Mouse (Mus musculus) neural tube, embryonic 12.5 days (tissue): ENCODE data around the gene Islr. TPM values are rescaled to one million over a fixed set of nuclear protein-coding genes. Genes with fewer than 3 reads are reported as not detected.
"Not testable (repeated sequence)": the region's sequence is repeated elsewhere in the genome, so short reads cannot be mapped to it uniquely, and the experiment has no call there.

Experiments used
- ATAC-seq: fragments of 200-750 bp; cut with Nextera tagmentation; 2 replicates; pipeline ENCODE4 v1.8.0; 2017; ENCODE audit warnings: low read depth, mild to moderate bottlenecking, moderate TSS enrichment, moderate library complexity; ENCODE audit not compliant: low FRiP score
- H3K27ac ChIP-seq: fragments of 300-500 bp; sonication (generic); 2 replicates; pipeline ENCODE4 v1.5.1; 2016
- H3K27me3 ChIP-seq: fragments of 300-500 bp; sonication (generic); replicated peaks from 2 replicates; pipeline ENCODE4 v1.6.1; 2016; ENCODE audit warnings: mild to moderate bottlenecking
- H3K36me3 ChIP-seq: fragments of 300-500 bp; sonication (generic); 2 replicates; pipeline ENCODE4 v1.6.1; 2016; ENCODE audit warnings: mild to moderate bottlenecking
- H3K4me1 ChIP-seq: fragments of 300-500 bp; sonication (generic); 2 replicates; pipeline ENCODE4 v1.6.1; 2016
- H3K4me2 ChIP-seq: fragments of 300-500 bp; sonication (generic); replicated peaks from 2 replicates; pipeline ENCODE4 v1.6.1; 2016; ENCODE audit warnings: mild to moderate bottlenecking
- H3K4me3 ChIP-seq: fragments of 300-500 bp; sonication (generic); 2 replicates; pipeline ENCODE4 v1.5.1; 2016
- H3K9ac ChIP-seq: fragments of 300-500 bp; sonication (generic); 2 replicates; pipeline ENCODE4 v1.6.1; 2016; ENCODE audit warnings: mild to moderate bottlenecking
- H3K9me3 ChIP-seq: fragments of 300-500 bp; sonication (generic); 2 replicates; pipeline ENCODE4 v1.6.1; 2016; ENCODE audit warnings: mild to moderate bottlenecking
- WGBS: fragments of 180-500 bp; shearing (Covaris S2); methylation state at CpG from one replicate; pipeline ENCODE4 v1.1.7; 2016; 5-methylcytosine and 5-hydroxymethylcytosine counted together
- polyA plus RNA-seq: library from polyadenylated mRNA; unstranded; fragments of >200 nt; fragmentation: Nextera tagmentation; extraction: Ambion mirVana; gene quantifications from 2 replicates; pipeline ENCODE4 v1.2.1, GENCODE M21; 2016

Gene Islr
- polyA plus RNA-seq, result 48.7 and 51.6 TPM in 2 replicates

DNA sequence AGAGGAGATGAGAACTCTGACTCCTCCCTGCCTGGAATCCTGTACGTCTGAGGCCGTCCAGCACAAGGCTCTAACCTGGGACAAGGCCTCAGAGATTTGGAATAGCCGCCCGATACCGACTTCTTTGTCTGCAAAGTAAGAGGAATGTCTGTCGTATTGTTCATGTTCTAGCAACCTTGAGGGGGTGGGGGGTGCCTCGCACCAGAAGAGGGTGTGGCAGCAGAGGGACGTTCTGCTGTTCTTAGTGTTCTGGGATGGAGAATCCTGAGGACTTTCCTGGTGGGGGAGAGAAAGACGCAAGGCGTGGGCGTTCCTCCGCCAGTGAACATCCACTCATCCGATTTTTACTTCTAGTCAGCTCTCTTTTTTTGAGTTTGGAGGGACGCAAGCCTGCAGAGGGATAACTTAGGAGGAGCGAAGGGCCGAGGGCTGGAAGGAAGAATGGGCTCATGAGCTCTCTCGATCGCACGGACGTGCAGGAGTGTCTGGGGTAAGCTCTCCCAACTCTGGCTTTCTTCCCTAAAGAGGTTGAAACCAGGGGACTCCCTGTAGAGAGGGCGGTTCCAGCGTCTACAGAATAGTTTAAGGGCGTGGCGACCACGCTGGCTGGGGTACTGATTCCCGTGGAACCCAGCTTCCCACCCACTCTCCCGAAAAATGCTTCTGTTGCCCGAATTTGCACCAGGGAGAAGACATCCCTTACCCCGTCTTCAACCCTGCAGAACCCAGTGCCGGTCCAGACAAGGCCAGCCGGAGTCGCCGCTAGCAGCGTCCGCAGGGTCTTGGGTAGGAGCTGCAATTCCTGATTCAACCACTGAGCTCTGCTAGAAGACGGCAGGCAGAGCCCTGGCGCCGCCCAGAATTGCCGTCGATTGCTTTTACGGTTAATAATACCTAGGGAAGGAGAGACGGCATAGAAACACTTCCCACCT, at the start of gene Islr, which contains the start of gene Islr2:
TSS of gene Islr (minus strand) at position 791 of the 932 bp plus-strand sequence.
TSS of gene Islr2 (minus strand) at position 804 of the 932 bp plus-strand sequence.
- H3K4me1 ChIP-seq, result peaks cover 23% of the 10 kb centered on the region
- H3K4me2 ChIP-seq, result peak within 1 kb of the TSS; percentile 57
- no peaks in the 10 kb centered on the region for H3K9me3 ChIP-seq

DNA sequence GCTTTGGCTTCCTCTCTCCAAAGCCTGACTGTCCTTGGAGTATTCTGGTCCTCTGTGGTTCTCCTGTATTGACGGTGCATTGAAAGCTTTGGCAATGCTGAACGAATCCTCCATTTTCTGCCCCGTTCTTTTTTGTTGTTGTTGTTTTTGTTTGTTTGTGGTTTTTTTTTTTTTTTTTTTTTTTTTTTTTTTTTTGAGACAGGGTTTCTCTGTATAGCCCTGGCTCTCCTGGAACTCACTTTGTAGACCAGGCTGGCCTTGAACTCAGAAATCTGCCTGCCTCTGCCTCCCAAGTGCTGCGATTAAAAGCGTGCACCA, 49.7 kb upstream of the Islr start:
- H3K4me3 ChIP-seq, result peak overlapping the region; percentile 78
- H3K4me1 ChIP-seq, ATAC-seq, H3K27ac ChIP-seq, H3K9me3 ChIP-seq, H3K27me3 ChIP-seq: not testable (repeated sequence)
- WGBS, result 76% methylated on average over 5 of the region's 5 CpGs
- peak overlapping the region; percentile 66 for H3K4me2 ChIP-seq
- peaks cover 29% of the 10 kb centered on the region for H3K36me3 ChIP-seq
- H3K9ac ChIP-seq, result peak overlapping the region; percentile 79

More for the DNA sequence above, at the start of gene Islr, which contains the start of gene Islr2:
- Histone ChIP-seq H3K9ac (peak within 1 kb of the TSS; percentile 36), H3K27me3 (peaks cover 52% of the 10 kb centered on the region), H3K27ac (no peak within 1 kb of the TSS), H3K4me3 (peak within 1 kb of the TSS; percentile 24), H3K36me3 (no peaks in the 10 kb centered on the region)
- WGBS, result under 1% methylated on average over 42 of the region's 42 CpGs
- peak; percentile 72 for ATAC-seq

DNA sequence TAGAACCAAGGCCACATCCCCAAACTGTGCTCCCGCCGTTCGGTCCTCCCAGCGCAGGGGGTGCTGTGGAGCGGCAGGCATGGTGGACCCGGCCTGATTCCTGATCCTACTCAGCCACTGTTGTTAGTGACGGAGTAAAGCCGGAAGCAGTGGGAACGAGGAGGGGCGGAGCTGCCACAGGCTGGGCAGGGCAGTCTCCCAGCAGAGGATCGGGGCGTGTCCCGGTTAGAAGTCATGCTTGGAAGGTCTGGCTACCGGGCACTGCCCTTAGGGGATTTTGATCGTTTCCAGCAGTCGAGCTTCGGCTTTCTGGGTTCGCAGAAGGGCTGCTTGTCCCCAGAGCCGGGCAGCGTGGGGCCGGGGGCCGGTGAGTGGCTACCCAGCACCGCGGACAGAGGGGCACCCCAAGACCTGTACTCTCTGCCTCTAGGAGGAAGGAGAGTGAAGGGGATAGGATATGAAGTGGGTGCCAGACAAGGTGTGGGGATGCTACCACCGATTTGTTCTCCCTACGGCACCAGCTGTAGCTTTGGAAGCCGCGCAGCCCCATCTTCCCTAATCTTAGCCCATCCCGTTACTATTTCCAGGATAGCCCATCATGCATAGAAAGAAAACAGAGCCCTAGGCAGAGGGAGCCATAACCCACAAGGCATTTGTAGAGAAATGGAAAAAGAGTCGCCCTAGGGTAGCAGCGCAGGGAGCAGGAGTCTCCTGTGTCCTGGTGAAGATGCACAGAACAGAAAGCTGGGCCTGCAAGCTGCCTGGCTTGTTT, 49.1 kb upstream of the Islr start, which contains the start of gene Stoml1:
TSS of gene Stoml1 (plus strand) at position 132 of the 772 bp plus-strand sequence.
- ATAC-seq, result peak; percentile 97
- no peaks in the 10 kb centered on the region for H3K9me3 ChIP-seq
- peaks cover 25% of the 10 kb centered on the region for H3K36me3 ChIP-seq
- H3K4me2 ChIP-seq, result peak within 1 kb of the TSS; percentile 66
- H3K27ac ChIP-seq, result no peak within 1 kb of the TSS; the same call in 1 of the 2 replicates
- peak within 1 kb of the TSS; percentile 78 for H3K4me3 ChIP-seq
- WGBS, result 1% methylated on average over 31 of the region's 31 CpGs
- H3K9ac ChIP-seq, result peak within 1 kb of the TSS; percentile 79
- H3K27me3 ChIP-seq, result no peaks in the 10 kb centered on the region
- peaks cover 8% of the 10 kb centered on the region for H3K4me1 ChIP-seq

DNA sequence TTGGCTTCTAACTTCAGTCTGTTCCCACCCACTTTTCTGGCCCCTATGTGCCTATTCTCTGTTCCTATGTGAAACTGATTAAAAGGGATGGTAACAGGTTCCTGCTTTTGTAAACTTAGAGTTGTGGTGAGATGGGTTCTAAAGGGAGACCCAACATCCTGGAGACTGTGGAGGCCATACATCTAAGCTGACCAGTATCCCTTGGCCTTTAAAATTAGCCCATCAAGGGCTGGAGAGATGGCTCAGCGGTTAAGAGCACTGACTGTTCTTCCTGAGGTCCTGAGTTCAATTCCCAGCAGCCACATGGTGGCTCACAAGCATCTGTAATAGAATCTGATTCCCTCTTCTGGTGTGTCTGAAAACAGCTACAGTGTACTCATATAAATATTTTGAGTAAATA, 46.6 kb upstream of the Islr start:
- not testable (repeated sequence) for H3K27me3 ChIP-seq, H3K36me3 ChIP-seq, H3K4me2 ChIP-seq, ATAC-seq, H3K27ac ChIP-seq, H3K4me3 ChIP-seq, H3K9me3 ChIP-seq, H3K9ac ChIP-seq
- 84% methylated on average over 1 of the region's 1 CpGs for WGBS
- H3K4me1 ChIP-seq, result peaks cover 16% of the 10 kb centered on the region

DNA sequence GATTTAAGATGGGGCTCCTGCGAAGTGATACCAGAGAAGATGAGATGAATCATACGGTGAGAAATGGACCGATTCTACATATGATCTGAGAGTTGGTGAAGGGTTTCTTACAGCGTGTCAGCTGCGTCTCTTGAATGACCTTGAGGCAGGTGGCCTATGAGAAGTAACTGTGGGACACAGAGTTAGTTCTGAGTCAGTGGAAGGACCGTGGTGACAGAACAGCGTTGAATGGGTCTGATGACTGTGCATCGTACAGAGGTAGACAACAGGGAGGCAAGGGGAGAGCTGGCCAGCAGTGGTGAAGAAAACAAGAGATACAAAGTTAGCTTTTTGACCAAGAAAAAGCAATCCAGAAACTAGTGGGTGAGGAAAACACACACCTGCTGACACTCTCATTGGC, 46.2 kb upstream of the Islr start:
- Histone ChIP-seq H3K9ac (no peak overlapping the region), H3K27me3 (no peaks in the 10 kb centered on the region), H3K4me3 (no peak overlapping the region), H3K4me1 (peaks cover 16% of the 10 kb centered on the region), H3K27ac (no peak overlapping the region), H3K4me2 (peak overlapping the region; percentile 62), H3K36me3 (no peaks in the 10 kb centered on the region), H3K9me3 (no peaks in the 10 kb centered on the region)
- WGBS, result 76% methylated on average over 8 of the region's 8 CpGs
- no peak for ATAC-seq

DNA sequence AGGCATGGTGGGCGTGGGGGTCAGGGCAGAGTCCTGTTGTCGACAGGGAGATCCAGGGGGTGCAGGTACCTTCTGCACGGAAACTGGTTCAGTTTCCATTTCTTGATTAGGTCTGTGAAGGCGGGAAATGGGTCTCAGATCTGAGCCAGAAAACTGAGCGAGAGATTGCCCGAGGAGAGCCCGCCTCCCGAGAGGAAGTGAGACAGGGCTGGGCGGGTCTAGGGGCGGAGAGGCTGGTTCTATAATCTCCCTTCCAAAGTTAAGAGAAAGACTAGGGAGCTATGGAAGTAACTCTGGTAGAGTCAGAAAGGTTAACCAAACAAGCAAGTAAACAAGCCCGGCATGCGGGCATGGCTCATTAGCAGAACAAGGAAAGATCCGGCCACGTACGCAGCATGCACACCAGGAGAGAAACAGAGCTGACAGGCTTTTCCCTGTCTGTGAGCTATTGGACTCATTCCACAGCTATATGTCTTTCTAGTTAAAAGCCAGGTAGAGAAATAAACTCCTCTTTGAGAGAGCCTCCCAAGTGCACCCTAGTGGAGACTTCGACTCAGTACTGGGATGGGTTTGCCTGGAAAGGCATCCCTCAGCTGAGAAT, 45.6 kb upstream of the Islr start, which contains the start of gene Pml:
TSS of gene Pml (minus strand) at position 195 of the 601 bp plus-strand sequence.
- Histone ChIP-seq H3K27ac (no peak within 1 kb of the TSS), H3K4me2 (peak within 1 kb of the TSS; percentile 62), H3K27me3 (no peaks in the 10 kb centered on the region), H3K9ac (peak within 1 kb of the TSS; percentile 53), H3K9me3 (no peaks in the 10 kb centered on the region), H3K36me3 (no peaks in the 10 kb centered on the region), H3K4me1 (peaks cover 16% of the 10 kb centered on the region), H3K4me3 (peak within 1 kb of the TSS; percentile 32)
- WGBS, result 2% methylated on average over 16 of the region's 16 CpGs
- ATAC-seq, result no peak

DNA sequence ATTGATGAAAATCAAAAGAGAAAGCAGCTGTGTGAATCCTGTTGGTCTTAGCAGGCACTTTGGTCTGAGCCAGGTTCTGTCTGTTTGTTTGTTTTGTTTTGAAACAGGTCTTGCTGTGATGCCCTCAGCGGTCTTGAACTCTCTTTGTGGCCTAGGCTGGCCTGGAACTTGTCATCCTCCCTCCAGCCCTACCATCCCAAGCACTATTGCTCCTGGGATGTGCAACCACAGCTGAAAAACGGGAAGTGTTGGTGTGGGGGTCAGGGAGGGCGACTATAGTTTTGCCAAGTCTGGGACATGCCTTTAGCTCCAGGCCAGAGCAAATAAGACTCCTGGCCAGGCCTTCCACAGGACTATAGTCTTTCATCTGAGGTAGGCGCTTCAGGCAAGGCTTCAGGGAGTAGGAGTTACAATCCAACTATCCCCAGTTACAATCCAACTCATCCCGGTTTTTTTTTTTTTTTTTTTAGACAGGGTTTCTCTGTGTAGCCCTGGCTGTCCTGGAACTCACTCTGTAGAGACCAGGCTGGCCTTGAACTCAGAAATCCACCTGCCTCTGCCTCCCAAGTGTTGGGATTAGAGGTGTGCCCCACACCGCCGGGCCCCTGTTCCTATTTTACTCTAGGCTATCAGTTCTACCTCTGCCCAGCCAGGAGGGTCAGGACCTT, 44.8 kb upstream of the Islr start:
- ATAC-seq, result no peak
- peak overlapping the region; percentile 62 for H3K4me2 ChIP-seq
- H3K9me3 ChIP-seq, result no peaks in the 10 kb centered on the region
- H3K9ac ChIP-seq, result peak overlapping the region; percentile 53; the same call in 1 of the 2 replicates
- WGBS, result 47% methylated on average over 7 of the region's 7 CpGs
- H3K4me1 ChIP-seq, result peaks cover 16% of the 10 kb centered on the region
- no peaks in the 10 kb centered on the region for H3K36me3 ChIP-seq
- peak overlapping the region; percentile 32 for H3K4me3 ChIP-seq
- no peaks in the 10 kb centered on the region for H3K27me3 ChIP-seq
- no peak overlapping the region for H3K27ac ChIP-seq

DNA sequence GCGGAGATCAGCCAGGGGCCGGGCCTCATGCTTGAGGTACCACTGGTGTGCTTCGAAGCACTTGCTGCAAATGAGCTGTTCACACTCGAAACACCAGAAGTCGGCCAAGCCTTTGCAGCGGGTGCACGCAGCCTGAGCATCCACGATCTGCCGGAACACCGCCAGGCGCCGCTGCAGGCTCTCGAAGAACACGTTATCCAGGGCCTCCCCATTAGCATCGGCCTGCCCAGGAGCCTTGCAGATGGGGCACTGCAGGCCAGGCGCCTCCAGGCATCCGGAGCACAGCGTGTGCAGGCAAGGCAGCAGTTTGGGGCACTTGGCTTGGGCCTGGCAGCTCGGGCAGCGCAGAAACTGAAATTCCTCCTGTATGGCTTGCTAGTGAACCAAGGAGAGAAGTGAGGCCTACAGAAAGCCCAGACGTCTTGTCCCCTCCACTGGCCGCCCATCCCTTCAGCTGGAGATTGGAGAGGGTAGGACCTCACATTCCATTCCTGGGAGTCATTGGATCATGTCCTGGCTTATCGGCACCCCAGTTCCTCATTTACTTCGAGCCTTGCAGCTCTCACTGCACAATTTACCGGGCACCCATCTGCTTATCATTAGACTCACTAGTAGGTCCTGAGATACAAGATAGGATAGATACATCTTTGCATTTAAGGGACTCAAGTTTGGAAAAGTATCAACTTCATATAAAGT, 43.1 kb upstream of the Islr start:
- peaks cover 18% of the 10 kb centered on the region for H3K4me1 ChIP-seq
- peak overlapping the region; percentile 46 for H3K4me2 ChIP-seq
- no peaks in the 10 kb centered on the region for H3K9me3 ChIP-seq
- H3K9ac ChIP-seq, result peak overlapping the region; percentile 42; the same call in 1 of the 2 replicates
- 16% methylated on average over 25 of the region's 25 CpGs for WGBS
- no peaks in the 10 kb centered on the region for H3K36me3 ChIP-seq
- peak; percentile 84; the same call in 1 of the 2 replicates for ATAC-seq
- H3K4me3 ChIP-seq, result no peak overlapping the region
- no peaks in the 10 kb centered on the region for H3K27me3 ChIP-seq
- no peak overlapping the region for H3K27ac ChIP-seq

DNA sequence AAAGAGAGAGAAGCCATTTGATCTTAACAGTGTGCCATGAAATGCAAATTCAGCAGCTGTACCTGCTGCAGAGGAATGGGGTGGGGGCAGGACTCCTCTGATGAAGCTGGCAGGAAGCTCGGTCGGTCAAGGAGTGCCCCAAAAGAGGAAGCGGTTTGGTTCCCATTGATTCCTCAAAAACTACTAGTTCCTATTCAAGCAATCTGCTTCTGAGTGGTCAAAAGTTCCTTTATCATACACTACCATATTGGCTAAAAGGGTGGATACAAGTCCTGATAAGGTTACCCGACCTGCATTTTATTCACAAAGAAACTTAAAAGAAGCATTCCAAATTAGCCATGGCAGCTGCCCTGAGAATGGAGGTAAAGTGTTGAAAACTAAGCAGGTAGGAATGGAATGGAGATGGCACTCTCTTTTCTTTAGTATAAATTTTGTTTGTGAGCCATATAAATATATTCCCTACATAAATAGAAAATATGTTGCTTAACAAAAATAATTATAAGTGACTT, 42.0 kb upstream of the Islr start:
- Histone ChIP-seq H3K4me1 (peaks cover 28% of the 10 kb centered on the region), H3K27ac (no peak overlapping the region), H3K36me3 (no peaks in the 10 kb centered on the region), H3K4me3 (no peak overlapping the region), H3K9me3 (no peaks in the 10 kb centered on the region), H3K27me3 (no peaks in the 10 kb centered on the region), H3K9ac (no peak overlapping the region), H3K4me2 (no peak overlapping the region)
- 43% methylated on average over 4 of the region's 4 CpGs for WGBS
- no peak for ATAC-seq

DNA sequence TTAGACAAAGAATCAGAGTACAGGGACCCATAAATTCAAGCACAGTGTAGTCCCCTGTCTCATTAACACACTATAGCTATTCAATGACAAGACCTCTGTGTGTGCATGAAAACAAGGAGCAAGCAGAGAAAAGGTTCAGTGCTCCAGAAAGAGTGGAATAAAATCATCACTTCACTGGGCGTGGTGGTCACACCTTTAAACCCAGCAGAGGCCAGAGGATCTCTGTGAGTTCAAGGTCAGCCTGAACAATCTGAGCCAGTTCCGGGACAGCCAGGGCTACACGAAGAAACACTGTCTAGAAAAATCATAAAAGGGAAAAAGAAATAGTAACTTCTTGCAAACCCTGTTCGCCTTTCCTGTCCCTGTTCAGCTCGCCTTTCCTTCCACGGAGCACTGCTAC, 39.6 kb upstream of the Islr start:
- Histone ChIP-seq H3K27me3 (no peaks in the 10 kb centered on the region), H3K9me3 (no peaks in the 10 kb centered on the region), H3K4me3 (no peak overlapping the region), H3K4me1 (peaks cover 23% of the 10 kb centered on the region), H3K4me2 (no peak overlapping the region), H3K9ac (no peak overlapping the region), H3K27ac (no peak overlapping the region), H3K36me3 (no peaks in the 10 kb centered on the region)
- ATAC-seq, result no peak
- WGBS, result 87% methylated on average over 6 of the region's 6 CpGs

DNA sequence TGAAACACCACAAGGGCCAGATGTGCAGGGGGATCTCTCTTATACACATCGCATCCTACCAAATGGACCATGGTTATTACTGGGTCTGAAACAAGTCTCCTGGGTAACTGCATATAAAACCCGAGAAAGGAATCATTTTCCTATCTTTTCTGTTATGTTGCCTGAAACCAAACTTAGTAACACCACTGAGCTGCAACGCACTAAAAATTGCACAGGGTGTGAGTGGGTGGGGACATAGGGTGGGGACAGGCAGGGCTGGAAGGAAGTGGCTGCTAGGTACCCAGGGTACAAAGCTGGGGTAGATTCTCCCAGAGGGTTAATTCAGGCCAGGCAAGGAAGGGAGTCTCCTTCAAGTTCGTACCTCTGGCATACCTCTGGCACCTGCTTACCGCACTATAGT, 38.6 kb upstream of the Islr start:
- H3K27ac ChIP-seq, result no peak overlapping the region
- no peak overlapping the region for H3K4me2 ChIP-seq

More for the DNA sequence above, 38.6 kb upstream of the Islr start:
- no peaks in the 10 kb centered on the region for H3K36me3 ChIP-seq
- H3K9me3 ChIP-seq, result no peaks in the 10 kb centered on the region
- no peak overlapping the region for H3K4me3 ChIP-seq
- whole genome bisulfite sequencing, result 88% methylated on average over 5 of the region's 5 CpGs
- ATAC-seq, result no peak
- H3K9ac ChIP-seq, result no peak overlapping the region
- peaks cover 23% of the 10 kb centered on the region for H3K4me1 ChIP-seq
- H3K27me3 ChIP-seq, result no peaks in the 10 kb centered on the region
